12 mouse cellular contexts compared by ENCODE assay signal in genomic region chr19:38015873-38016254, GRCm38 (mm10). TPM values are rescaled to one million over a fixed set of nuclear protein-coding genes. Genes with fewer than 3 reads are reported as not detected.
DNase-seq lines count a peak whose midpoint lies in the region; ATAC-seq and TF ChIP-seq lines count a peak whose summit lies in the region.
"Had no signal": no experiment of that assay in that cellular context is flagged by ENCODE, and none has a peak within 500 bp of the region (broad histone marks: within the 10 kb centered on the region; RNA-seq: fewer than 3 reads in every experiment).

No protein-coding gene starts in this region.

- H3K4me2 ChIP-seq in forebrain, postnatal 0 days (ENCODE audit: low read depth), result no peak overlapping the region
- H3K4me2 ChIP-seq in forebrain, embryonic 11.5 days (ENCODE audit: low read depth, low read length, severe bottlenecking), result no peak overlapping the region
- H3K4me2 ChIP-seq in embryonic facial prominence, embryonic 14.5 days (ENCODE audit: low read depth, low read length), result no peak overlapping the region
- H3K4me2 ChIP-seq in intestine, postnatal 0 days (replicated peaks; ENCODE audit: low read depth), result no peak overlapping the region
- H3K4me2 ChIP-seq: heart, embryonic 15.5 days; midbrain, embryonic 13.5 days had no signal

- H3K36me3 ChIP-seq in forebrain, postnatal 0 days (ENCODE audit: insufficient read depth), result no peaks in the 10 kb centered on the region
- H3K36me3 ChIP-seq in forebrain, embryonic 11.5 days (ENCODE audit: control insufficient read depth, insufficient read depth, low read length), result no peaks in the 10 kb centered on the region
- no peaks in the 10 kb centered on the region for H3K36me3 ChIP-seq in embryonic facial prominence, embryonic 14.5 days (ENCODE audit: control insufficient read depth, insufficient read depth, low read length)
- H3K36me3 ChIP-seq in intestine, postnatal 0 days (ENCODE audit: control insufficient read depth, insufficient read depth), result no peaks in the 10 kb centered on the region
- H3K36me3 ChIP-seq: G1E; heart, embryonic 15.5 days; midbrain, embryonic 13.5 days had no signal

- H3K9me3 ChIP-seq in forebrain, postnatal 0 days (ENCODE audit: low read length), result no peaks in the 10 kb centered on the region
- H3K9me3 ChIP-seq in forebrain, embryonic 11.5 days (ENCODE audit: control insufficient read depth, low read length), result no peaks in the 10 kb centered on the region
- no peaks in the 10 kb centered on the region for H3K9me3 ChIP-seq in embryonic facial prominence, embryonic 14.5 days (ENCODE audit: control insufficient read depth, low read length)
- H3K9me3 ChIP-seq in intestine, postnatal 0 days (ENCODE audit: control insufficient read depth), result no peaks in the 10 kb centered on the region
- H3K9me3 ChIP-seq: G1E; heart, embryonic 15.5 days; midbrain, embryonic 13.5 days had no signal

- peak overlapping the region; percentile 54; the same call in 1 of the 2 replicates for H3K27ac ChIP-seq in forebrain, postnatal 0 days (ENCODE audit: low read depth, low read length)
- H3K27ac ChIP-seq in forebrain, embryonic 11.5 days (ENCODE audit: low read depth, low read length), result no peak overlapping the region
- peak overlapping the region; percentile 76 for H3K27ac ChIP-seq in layer of hippocampus, adult 2 months
- H3K27ac ChIP-seq in embryonic facial prominence, embryonic 14.5 days (replicated peaks; ENCODE audit: low read depth, low read length), result peak overlapping the region; percentile 24
- no peak overlapping the region for H3K27ac ChIP-seq in intestine, postnatal 0 days (ENCODE audit: low read depth, low read length)
- H3K27ac ChIP-seq: midbrain, embryonic 13.5 days had no signal

- no peak for TF ChIP-seq CTCF in forebrain, postnatal 0 days (IDR thresholded peaks at IDR 0.05; ENCODE audit: low read depth)
- no peak for TF ChIP-seq CTCF in layer of hippocampus, adult 2 months (conservative IDR thresholded peaks at IDR 0.05)
- no peak for TF ChIP-seq CTCF in intestine, postnatal 0 days (IDR thresholded peaks at IDR 0.05; ENCODE audit: low read depth)

- 45% methylated on average over 1 of the region's 1 CpGs for WGBS in forebrain, postnatal 0 days
- WGBS in forebrain, embryonic 11.5 days, result 75% methylated on average over 1 of the region's 1 CpGs
- 49% methylated on average over 1 of the region's 1 CpGs for WGBS in embryonic facial prominence, embryonic 14.5 days
- 75% methylated on average over 1 of the region's 1 CpGs for WGBS in intestine, postnatal 0 days

- no peaks in the 10 kb centered on the region for H3K27me3 ChIP-seq in forebrain, postnatal 0 days (ENCODE audit: insufficient read depth, low read length)
- H3K27me3 ChIP-seq in forebrain, embryonic 11.5 days (ENCODE audit: control insufficient read depth, insufficient read depth, low read length), result no peaks in the 10 kb centered on the region
- H3K27me3 ChIP-seq in embryonic facial prominence, embryonic 14.5 days (replicated peaks; ENCODE audit: control insufficient read depth, insufficient read depth, low read length), result no peaks in the 10 kb centered on the region
- no peaks in the 10 kb centered on the region; the same call in 1 of the 2 replicates for H3K27me3 ChIP-seq in intestine, postnatal 0 days (replicated peaks; ENCODE audit: control insufficient read depth, insufficient read depth, low read length)
- H3K27me3 ChIP-seq: heart, embryonic 15.5 days; midbrain, embryonic 13.5 days had no signal

- ATAC-seq in forebrain, postnatal 0 days, result peak; percentile 51
- ATAC-seq in forebrain, embryonic 11.5 days (replicated peaks; ENCODE audit: low FRiP score), result no peak
- ATAC-seq in embryonic facial prominence, embryonic 14.5 days (ENCODE audit: low read depth), result peak; percentile 56; the same call in 1 of the 2 replicates
- peak; percentile 37 for ATAC-seq in intestine, postnatal 0 days

- no peak overlapping the region for H3K9ac ChIP-seq in forebrain, postnatal 0 days
- H3K9ac ChIP-seq in forebrain, embryonic 11.5 days (ENCODE audit: low read length), result no peak overlapping the region
- no peak overlapping the region for H3K9ac ChIP-seq in embryonic facial prominence, embryonic 14.5 days (ENCODE audit: low read depth, low read length)
- no peak overlapping the region for H3K9ac ChIP-seq in intestine, postnatal 0 days (ENCODE audit: low read depth, low read length)
- H3K9ac ChIP-seq: heart, embryonic 15.5 days; midbrain, embryonic 13.5 days had no signal

- H3K4me1 ChIP-seq in forebrain, postnatal 0 days (ENCODE audit: insufficient read depth), result peaks cover 8% of the 10 kb centered on the region
- peaks cover 3% of the 10 kb centered on the region; the same call in 1 of the 2 replicates for H3K4me1 ChIP-seq in forebrain, embryonic 11.5 days (replicated peaks; ENCODE audit: control insufficient read depth, insufficient read depth, low read length)
- H3K4me1 ChIP-seq in embryonic facial prominence, embryonic 14.5 days (ENCODE audit: control insufficient read depth, insufficient read depth, low read length), result peaks cover 4% of the 10 kb centered on the region; the same call in 1 of the 2 replicates
- no peaks in the 10 kb centered on the region for H3K4me1 ChIP-seq in intestine, postnatal 0 days (replicated peaks; ENCODE audit: control insufficient read depth, insufficient read depth, low read length)

- no peak overlapping the region for H3K4me3 ChIP-seq in forebrain, postnatal 0 days (ENCODE audit: low read depth, low read length)
- no peak overlapping the region for H3K4me3 ChIP-seq in forebrain, embryonic 11.5 days (ENCODE audit: low read depth, low read length)
- H3K4me3 ChIP-seq in layer of hippocampus, adult 2 months, result no peak overlapping the region
- no peak overlapping the region for H3K4me3 ChIP-seq in embryonic facial prominence, embryonic 14.5 days (ENCODE audit: low read depth, low read length)
- no peak overlapping the region for H3K4me3 ChIP-seq in intestine, postnatal 0 days (ENCODE audit: low read depth, low read length)
- H3K4me3 ChIP-seq: heart, embryonic 15.5 days; midbrain, embryonic 13.5 days had no signal

- DNase-seq in forebrain, postnatal 0 days, result no peak
- no peak for DNase-seq in forebrain, embryonic 11.5 days (ENCODE audit: low spot score)
- no peak for DNase-seq in layer of hippocampus, adult 2 months (ENCODE audit: low spot score in 2 of 2)
- no peak for DNase-seq in layer of hippocampus, postnatal 14 days (ENCODE audit: low spot score in 2 of 2)
- no peak for DNase-seq in embryonic facial prominence, embryonic 14.5 days (ENCODE audit: low spot score)
- no peak for DNase-seq in right cerebral cortex, adult 2 months (ENCODE audit: low spot score in 2 of 2)
- DNase-seq in ovary, postnatal 10 days (ENCODE audit: low spot score), result no peak
- DNase-seq: B cell, adult 2 months had no signal

RNA-seq across cellular contexts. Expression of gene Myof, which starts 27.5 kb away (rescaled TPM):
- total RNA-seq in forebrain, postnatal 0 days (2014; rRNA removed), result 4.8 and 5.1 TPM in 2 replicates
- polyA plus RNA-seq in forebrain, postnatal 0 days (2015; fragmentation: Nextera tagmentation; extraction: Ambion mirVana), result 1.4 and 1.5 TPM in 2 replicates
- polyA plus RNA-seq in forebrain, embryonic 11.5 days (2014; fragmentation: Nextera tagmentation; extraction: Ambion mirVana), result 4.7 and 4.9 TPM in 2 replicates
- 1 to 10 TPM; 4.3 to 5.0 TPM for total RNA-seq in layer of hippocampus, adult 2 months (2021)
- total RNA-seq in layer of hippocampus, postnatal 14 days (2021), result 1 to 10 TPM; 5.6 to 7.9 TPM
- polyA plus RNA-seq in embryonic facial prominence, embryonic 14.5 days (2014; fragmentation: Nextera tagmentation; extraction: Ambion mirVana), result 24.0 and 24.6 TPM in 2 replicates
- 5.9 and 6.6 TPM in 2 replicates for polyA plus RNA-seq in intestine, postnatal 0 days (2015; fragmentation: Nextera tagmentation; extraction: Ambion mirVana)
- polyA plus RNA-seq: G1E had no signal

RNA-seq across cellular contexts. Expression of gene Cep55, which starts 38.9 kb away (rescaled TPM):
- 2.5 and 3.9 TPM in 2 replicates for total RNA-seq in forebrain, postnatal 0 days (2014; rRNA removed)
- polyA plus RNA-seq in forebrain, postnatal 0 days (2015; fragmentation: Nextera tagmentation; extraction: Ambion mirVana), result 2.3 and 2.7 TPM in 2 replicates
- polyA plus RNA-seq in forebrain, embryonic 11.5 days (2014; fragmentation: Nextera tagmentation; extraction: Ambion mirVana), result 51.6 and 61.3 TPM in 2 replicates
- total RNA-seq in layer of hippocampus, adult 2 months (2021), result under 1 TPM; 0.64 to 0.74 TPM
- 1 to 10 TPM in 1 of 2 experiments, under 1 TPM in 1; 0.45 to 1.3 TPM for total RNA-seq in layer of hippocampus, postnatal 14 days (2021)
- 18.2 and 23.0 TPM in 2 replicates for polyA plus RNA-seq in embryonic facial prominence, embryonic 14.5 days (2014; fragmentation: Nextera tagmentation; extraction: Ambion mirVana)
- 7.1 and 8.2 TPM in 2 replicates for polyA plus RNA-seq in intestine, postnatal 0 days (2015; fragmentation: Nextera tagmentation; extraction: Ambion mirVana)

Comparison
In these comparisons a context has a peak if more than half of its experiments do, and no peak if none do; other contexts are left out.
1. H3K27ac ChIP-seq: peak in forebrain, postnatal 0 days (single experiment), layer of hippocampus, adult 2 months (single experiment) and embryonic facial prominence, embryonic 14.5 days (single experiment); none in forebrain, embryonic 11.5 days (single experiment) and intestine, postnatal 0 days (single experiment).